Mouse (Mus musculus) C2C12 (cell line): ENCODE measurements around the gene Celf1. TPM values are rescaled to one million over a fixed set of nuclear protein-coding genes. Genes with fewer than 3 reads are reported as not detected.

Experiments
- H3K27me3 ChIP-seq: one replicate; pipeline ENCODE4 v1.6.1; 2011; ENCODE audit not compliant: control insufficient read depth, insufficient read depth, insufficient read length
- H3K36me3 ChIP-seq: one replicate; pipeline ENCODE4 v1.6.1; 2011; ENCODE audit not compliant: control insufficient read depth, insufficient read depth
- H3K4me3 ChIP-seq: one replicate; pipeline ENCODE4 v1.5.1; 2011; ENCODE audit warnings: mild to moderate bottlenecking, control low read depth; ENCODE audit not compliant: poor library complexity, insufficient read depth, severe bottlenecking
- H3K79me2 ChIP-seq: one replicate; pipeline ENCODE4 v1.6.1; 2011; ENCODE audit not compliant: control insufficient read depth, insufficient read depth
- H3K79me3 ChIP-seq: one replicate; pipeline ENCODE4 v1.6.1; 2011; ENCODE audit warnings: low read depth, control low read depth
- H3ac ChIP-seq: one replicate; pipeline ENCODE3; 2011; ENCODE audit warnings: low read depth; ENCODE audit not compliant: control insufficient read depth, insufficient read length
- CEBPB ChIP-seq: IDR thresholded peaks from one replicate; pipeline ENCODE4 v1.6.1; 2011; ENCODE audit warnings: low read depth, mild to moderate bottlenecking, control low read depth, moderate library complexity
- CTCF ChIP-seq: IDR thresholded peaks from one replicate; pipeline ENCODE4 v1.5.1; 2011; ENCODE audit not compliant: control insufficient read depth, insufficient read depth, insufficient read length
- FOSL1 ChIP-seq: IDR thresholded peaks from one replicate; pipeline ENCODE4 v1.8.0; 2011; ENCODE audit warnings: mild to moderate bottlenecking, low read length; ENCODE audit not compliant: poor library complexity, insufficient read depth, severe bottlenecking
- MAX ChIP-seq: IDR thresholded peaks from one replicate; pipeline ENCODE4 v1.6.1; 2011; ENCODE audit warnings: mild to moderate bottlenecking, control low read depth
- MYOD1 ChIP-seq: IDR thresholded peaks from one replicate; pipeline ENCODE4 v1.6.1; 2011; ENCODE audit warnings: low read depth; ENCODE audit not compliant: control insufficient read depth, insufficient read length
- MYOG ChIP-seq: IDR thresholded peaks from one replicate; pipeline ENCODE4 v1.6.1; 2011; ENCODE audit not compliant: control insufficient read depth, insufficient read length; ENCODE audit errors: extremely low read depth
- USF1 ChIP-seq: IDR thresholded peaks from one replicate; pipeline ENCODE4 v1.6.1; 2011; ENCODE audit warnings: low read depth, mild to moderate bottlenecking, control low read depth, moderate library complexity
- polyA plus RNA-seq: library from polyadenylated mRNA; unstranded; fragments of >200 nt; fragmentation: generic; extraction: Trizol; gene quantifications from one replicate; pipeline ENCODE4 v1.2.1, GENCODE M21; 2012; ENCODE audit warnings: missing spikeins

Celf1 gene
- polyA plus RNA-seq, 1 experiment: 34.8 TPM

- TF ChIP-seq FOSL1: no peak
- Histone ChIP-seq H3K4me3 (no peak overlapping the region), H3K27me3 (no peaks in the 10 kb centered on the region), H3K79me3 (peaks cover 99% of the 10 kb centered on the region), H3K79me2 (peaks cover 100% of the 10 kb centered on the region), H3ac (no peak overlapping the region), H3K36me3 (peaks cover 18% of the 10 kb centered on the region)
Observed at GRCm38 (mm10) chr2:90950582-90951194, 10.5 kb downstream of the Celf1 start.

- Histone ChIP-seq H3K27me3 (no peaks in the 10 kb centered on the region), H3ac (no peak overlapping the region), H3K79me2 (peaks cover 100% of the 10 kb centered on the region), H3K4me3 (no peak overlapping the region), H3K79me3 (peaks cover 99% of the 10 kb centered on the region), H3K36me3 (peaks cover 26% of the 10 kb centered on the region)
- TF ChIP-seq CTCF (no peak), MYOD1 (no peak)
Observed at GRCm38 (mm10) chr2:90953461-90953860, 13.3 kb downstream of the Celf1 start.

GRCm38 (mm10) chr2:90956053-90956452 is 15.9 kb downstream of the Celf1 start:
- Histone ChIP-seq H3K27me3 (no peaks in the 10 kb centered on the region), H3K79me2 (peaks cover 100% of the 10 kb centered on the region), H3K36me3 (peaks cover 25% of the 10 kb centered on the region), H3K79me3 (peaks cover 99% of the 10 kb centered on the region), H3K4me3 (no peak overlapping the region), H3ac (no peak overlapping the region)
- TF ChIP-seq USF1 (no peak), CTCF (no peak), MYOG (no peak), MAX (no peak), FOSL1 (no peak), CEBPB (no peak), MYOD1 (no peak)

GRCm38 (mm10) chr2:90958856-90959255 is 18.7 kb downstream of the Celf1 start:
- peaks cover 97% of the 10 kb centered on the region for H3K79me3 ChIP-seq
- H3K79me2 ChIP-seq: peaks cover 100% of the 10 kb centered on the region
- H3K27me3 ChIP-seq: no peaks in the 10 kb centered on the region
- peaks cover 27% of the 10 kb centered on the region for H3K36me3 ChIP-seq
- H3ac ChIP-seq: no peak overlapping the region
- no peak overlapping the region for H3K4me3 ChIP-seq
- no peak for TF ChIP-seq FOSL1

- no peaks in the 10 kb centered on the region for H3K27me3 ChIP-seq
- TF ChIP-seq CEBPB (no peak), CTCF (no peak), USF1 (no peak), MAX (no peak), MYOD1 (no peak), MYOG (no peak), FOSL1 (no peak)
- no peak overlapping the region for H3K4me3 ChIP-seq
- no peak overlapping the region for H3ac ChIP-seq
- peaks cover 94% of the 10 kb centered on the region for H3K79me3 ChIP-seq
- H3K36me3 ChIP-seq: peaks cover 22% of the 10 kb centered on the region
- peaks cover 100% of the 10 kb centered on the region for H3K79me2 ChIP-seq
Observed at GRCm38 (mm10) chr2:90960012-90960411, 19.8 kb downstream of the Celf1 start.

GRCm38 (mm10) chr2:90963304-90963703 is 23.1 kb downstream of the Celf1 start:
- Histone ChIP-seq H3K79me3 (peaks cover 95% of the 10 kb centered on the region), H3K4me3 (no peak overlapping the region), H3ac (no peak overlapping the region), H3K27me3 (no peaks in the 10 kb centered on the region), H3K79me2 (peaks cover 100% of the 10 kb centered on the region), H3K36me3 (peaks cover 12% of the 10 kb centered on the region)
- TF ChIP-seq FOSL1 (no peak), MYOD1 (no peak), MAX (no peak), MYOG (no peak), CTCF (no peak), USF1 (no peak), CEBPB (no peak)
